Mouse (Mus musculus) kidney, embryonic 15.5 days (tissue): ENCODE measurements at regions not wholly inside any gene's neighbourhood (a gene's known extent, or its start where the extent isn't known, plus 50 kb on each side); places are given as distances from the start of the nearest gene placed in this dataset.
A peak's percentile ranks its signal among the peaks of the same experiment; 100 is the strongest.

Experiments
- ATAC-seq: fragments of 200-750 bp; cut with Nextera tagmentation; replicated peaks from 2 replicates; pipeline ENCODE4 v1.8.0; 2017; ENCODE audit warnings: moderate TSS enrichment; ENCODE audit not compliant: low FRiP score
- H3K27ac ChIP-seq: fragments of 300-500 bp; sonication (generic); 2 replicates; pipeline ENCODE4 v1.5.1; 2015; ENCODE audit warnings: mild to moderate bottlenecking, inconsistent platforms
- H3K27me3 ChIP-seq: fragments of 300-500 bp; sonication (generic); 2 replicates; pipeline ENCODE4 v1.6.1; 2015; ENCODE audit warnings: inconsistent platforms
- H3K36me3 ChIP-seq: fragments of 300-500 bp; sonication (generic); 2 replicates; pipeline ENCODE4 v1.6.1; 2015; ENCODE audit warnings: inconsistent platforms
- H3K4me1 ChIP-seq: fragments of 300-500 bp; sonication (generic); 2 replicates; pipeline ENCODE4 v1.6.1; 2015; ENCODE audit warnings: inconsistent platforms
- H3K4me2 ChIP-seq: fragments of 300-500 bp; sonication (generic); 2 replicates; pipeline ENCODE4 v1.6.1; 2015; ENCODE audit warnings: moderate library complexity, mild to moderate bottlenecking, inconsistent platforms
- H3K4me3 ChIP-seq: fragments of 300-500 bp; sonication (generic); replicated peaks from 2 replicates; pipeline ENCODE4 v1.5.1; 2015; ENCODE audit warnings: mild to moderate bottlenecking, inconsistent platforms
- H3K9ac ChIP-seq: fragments of 300-500 bp; sonication (generic); 2 replicates; pipeline ENCODE4 v1.6.1; 2015; ENCODE audit warnings: mild to moderate bottlenecking, inconsistent platforms
- H3K9me3 ChIP-seq: fragments of 300-500 bp; sonication (generic); replicated peaks from 2 replicates; pipeline ENCODE4 v1.6.1; 2016; ENCODE audit warnings: inconsistent platforms
- WGBS: fragments of 180-500 bp; shearing (Covaris S2); methylation state at CpG from one replicate; pipeline ENCODE4 v1.1.7; 2015; ENCODE audit warnings: mixed read lengths; 5-methylcytosine and 5-hydroxymethylcytosine counted together

DNA sequence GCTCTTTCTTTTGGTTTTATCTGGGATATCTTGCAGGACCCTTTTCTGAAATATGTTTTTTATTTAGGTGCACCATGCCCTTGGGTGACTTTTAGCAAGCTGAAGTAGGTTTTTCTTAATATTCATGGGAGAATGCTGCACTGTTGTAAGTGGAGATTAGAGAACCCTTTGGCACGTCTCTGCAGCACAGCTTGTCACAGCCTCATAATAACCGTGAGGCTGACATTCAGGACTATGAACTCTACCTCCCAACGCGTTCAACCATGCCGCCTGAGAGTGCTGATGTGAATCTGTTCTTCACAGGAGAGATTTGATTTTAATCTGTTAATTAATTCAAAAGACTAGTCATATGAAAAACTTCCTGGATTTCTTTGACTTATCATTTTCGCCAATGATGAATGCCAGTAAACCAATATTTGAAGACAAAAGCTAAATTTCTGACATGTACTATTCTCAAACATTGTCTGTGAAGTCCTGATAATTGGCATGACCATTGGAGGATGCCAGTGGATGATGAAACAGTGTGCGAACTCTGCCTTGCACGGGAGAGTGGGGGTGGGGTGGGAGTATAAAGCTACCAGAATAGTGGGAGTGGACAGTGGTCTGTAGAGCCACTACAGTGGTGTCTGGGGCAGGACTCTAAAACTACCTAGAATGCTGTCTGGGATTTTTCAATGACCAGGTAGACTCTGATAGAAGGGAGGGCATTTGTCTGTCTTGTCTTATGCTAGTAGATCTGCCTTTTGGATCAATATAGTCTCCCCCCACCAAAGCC is 324.8 kb upstream of the Fam241a start:
- Histone ChIP-seq H3K27ac (no peak overlapping the region), H3K4me2 (no peak overlapping the region), H3K4me3 (no peak overlapping the region), H3K36me3 (no peaks in the 10 kb centered on the region), H3K9ac (no peak overlapping the region), H3K27me3 (no peaks in the 10 kb centered on the region), H3K9me3 (no peaks in the 10 kb centered on the region), H3K4me1 (no peaks in the 10 kb centered on the region)
- WGBS, result 86% methylated on average over 8 of the region's 8 CpGs
- ATAC-seq, result no peak

DNA sequence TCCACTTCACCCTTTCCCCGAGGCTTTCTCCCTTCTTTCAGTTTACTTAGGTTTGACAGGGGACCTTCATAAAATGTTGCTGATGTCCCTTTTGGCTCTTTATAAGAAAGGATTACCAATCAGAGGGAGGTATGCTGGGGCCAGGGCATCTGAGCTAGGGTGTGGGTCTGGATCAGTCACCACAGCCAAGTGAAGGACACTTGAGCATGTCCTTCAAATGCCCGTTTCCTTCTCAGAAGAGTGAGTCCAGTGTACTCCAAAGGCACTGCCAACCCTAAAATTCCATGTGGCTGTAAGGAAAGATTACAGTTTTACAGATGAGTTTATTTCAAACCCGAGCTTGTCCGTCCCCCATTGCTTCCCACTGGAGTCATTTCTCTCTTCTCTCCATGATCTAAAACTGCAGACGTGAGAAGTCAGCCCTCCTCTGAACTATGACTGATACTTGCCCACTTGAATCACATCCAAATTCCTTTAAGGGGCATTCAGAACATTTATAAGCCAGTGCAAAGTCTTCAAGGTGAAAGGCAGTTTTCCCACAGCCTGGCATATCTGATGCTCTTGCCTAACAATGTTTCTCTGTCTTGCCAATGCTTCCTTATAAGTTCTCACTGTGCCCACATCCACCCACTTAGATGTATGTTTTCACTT is 321.8 kb upstream of the Fam241a start:
- ATAC-seq, result no peak
- no peaks in the 10 kb centered on the region for H3K9me3 ChIP-seq
- no peaks in the 10 kb centered on the region for H3K36me3 ChIP-seq
- H3K9ac ChIP-seq, result no peak overlapping the region
- WGBS, result 82% methylated on average over 5 of the region's 5 CpGs
- H3K4me2 ChIP-seq, result no peak overlapping the region
- H3K4me1 ChIP-seq, result no peaks in the 10 kb centered on the region
- H3K27me3 ChIP-seq, result no peaks in the 10 kb centered on the region
- no peak overlapping the region for H3K4me3 ChIP-seq
- H3K27ac ChIP-seq, result no peak overlapping the region

DNA sequence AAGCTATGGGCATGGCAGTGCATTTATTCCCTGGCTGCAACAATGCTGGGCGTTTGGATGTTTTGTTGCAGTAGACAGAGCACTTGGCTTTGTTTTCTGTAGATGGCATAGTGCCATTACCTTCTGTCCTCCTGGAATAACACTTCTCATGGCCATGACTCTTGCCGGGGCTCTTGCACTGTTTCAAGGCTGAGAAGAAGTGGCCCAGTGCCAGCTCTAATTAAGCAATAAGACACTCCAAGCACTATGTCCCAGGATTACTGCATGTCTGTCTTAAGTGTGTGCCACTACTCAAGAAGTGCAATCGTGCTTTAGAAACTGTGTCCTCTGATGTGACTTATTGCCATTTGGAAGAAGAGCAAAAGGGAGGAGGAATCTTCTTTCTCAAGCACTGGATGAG is 316.1 kb upstream of the Fam241a start:
- H3K36me3 ChIP-seq, result no peaks in the 10 kb centered on the region

DNA sequence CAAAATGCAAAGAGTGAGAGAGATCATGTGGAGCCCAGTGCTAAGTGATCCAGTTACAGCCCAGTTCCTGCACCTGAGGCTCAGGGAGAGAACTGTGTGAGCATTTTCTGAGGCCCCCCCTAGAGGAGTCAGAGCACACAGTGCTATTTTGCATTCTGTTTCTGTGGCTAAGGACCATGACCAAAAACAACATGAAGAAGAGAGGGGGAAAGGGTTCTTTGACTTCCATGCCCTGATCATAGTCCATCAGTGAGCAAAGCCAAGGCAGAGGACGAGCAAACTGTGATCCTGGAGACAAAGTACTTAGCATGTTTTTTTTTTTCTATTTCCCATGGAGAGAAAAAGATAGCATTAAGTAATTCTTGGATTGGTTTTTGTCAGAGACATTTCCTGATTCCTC is 314.5 kb upstream of the Fam241a start:
- H3K4me2 ChIP-seq, result no peak overlapping the region
- H3K4me1 ChIP-seq, result no peaks in the 10 kb centered on the region
- H3K9me3 ChIP-seq, result no peaks in the 10 kb centered on the region
- 41% methylated on average over 1 of the region's 1 CpGs for WGBS
- no peak overlapping the region for H3K4me3 ChIP-seq
- H3K27me3 ChIP-seq, result no peaks in the 10 kb centered on the region
- ATAC-seq, result no peak
- H3K36me3 ChIP-seq, result no peaks in the 10 kb centered on the region
- H3K9ac ChIP-seq, result no peak overlapping the region
- H3K27ac ChIP-seq, result no peak overlapping the region

More for the DNA sequence above, 316.1 kb upstream of the Fam241a start:
- H3K9ac ChIP-seq, result no peak overlapping the region
- no peak for ATAC-seq
- H3K4me2 ChIP-seq, result no peak overlapping the region
- H3K4me3 ChIP-seq, result no peak overlapping the region
- no peaks in the 10 kb centered on the region for H3K4me1 ChIP-seq
- H3K27ac ChIP-seq, result no peak overlapping the region
- WGBS, result 52% methylated on average over 3 of the region's 3 CpGs
- H3K9me3 ChIP-seq, result no peaks in the 10 kb centered on the region
- no peaks in the 10 kb centered on the region for H3K27me3 ChIP-seq

DNA sequence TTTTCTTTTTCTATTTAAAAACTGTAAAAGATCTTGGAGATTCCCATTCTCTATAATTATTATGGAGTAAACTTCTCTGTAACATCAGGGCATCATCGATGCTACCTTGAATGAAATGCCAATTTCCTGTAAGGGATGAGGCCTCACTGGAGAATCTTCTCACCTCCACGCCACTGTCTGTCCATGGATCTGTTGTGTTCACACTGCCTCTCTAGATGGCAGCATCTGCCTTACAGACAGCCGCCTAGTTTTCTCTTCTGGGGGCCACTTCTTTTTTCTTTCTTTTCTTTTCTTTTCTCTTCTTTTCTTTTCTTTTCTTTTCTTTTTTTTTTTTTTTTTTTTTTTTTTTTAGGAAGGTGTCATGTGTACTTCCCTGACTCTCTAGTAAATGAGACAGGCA is 310.8 kb upstream of the Fam241a start:
- no peak overlapping the region for H3K9ac ChIP-seq
- no peaks in the 10 kb centered on the region for H3K9me3 ChIP-seq
- ATAC-seq, result no peak
- no peaks in the 10 kb centered on the region for H3K36me3 ChIP-seq
- no peaks in the 10 kb centered on the region for H3K27me3 ChIP-seq
- no peak overlapping the region for H3K27ac ChIP-seq
- no peak overlapping the region for H3K4me2 ChIP-seq
- no peaks in the 10 kb centered on the region for H3K4me1 ChIP-seq
- H3K4me3 ChIP-seq, result no peak overlapping the region
- WGBS, result 61% methylated on average over 3 of the region's 3 CpGs

DNA sequence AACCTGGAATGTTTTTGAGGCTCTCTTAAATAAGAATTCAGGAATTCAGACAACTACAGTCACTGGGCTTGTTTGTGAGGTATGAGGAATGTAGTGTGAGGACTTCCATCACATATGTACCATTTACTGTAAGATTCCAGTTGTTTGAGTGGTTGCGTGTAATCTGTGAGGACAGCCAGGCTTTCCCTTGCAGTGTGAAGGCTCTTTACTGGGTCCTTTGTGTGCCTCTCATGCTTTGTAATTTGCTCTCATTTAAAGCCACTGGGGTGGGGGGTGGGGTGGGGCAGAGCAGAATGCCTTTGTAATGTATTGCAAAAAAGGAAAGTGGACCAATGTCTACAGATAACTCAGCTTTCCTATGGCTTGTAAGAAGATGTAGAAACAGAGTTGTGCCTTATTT is 310.4 kb upstream of the Fam241a start:
- H3K9me3 ChIP-seq, result no peaks in the 10 kb centered on the region
- ATAC-seq, result no peak
- WGBS, result 88% methylated on average over 1 of the region's 1 CpGs

DNA sequence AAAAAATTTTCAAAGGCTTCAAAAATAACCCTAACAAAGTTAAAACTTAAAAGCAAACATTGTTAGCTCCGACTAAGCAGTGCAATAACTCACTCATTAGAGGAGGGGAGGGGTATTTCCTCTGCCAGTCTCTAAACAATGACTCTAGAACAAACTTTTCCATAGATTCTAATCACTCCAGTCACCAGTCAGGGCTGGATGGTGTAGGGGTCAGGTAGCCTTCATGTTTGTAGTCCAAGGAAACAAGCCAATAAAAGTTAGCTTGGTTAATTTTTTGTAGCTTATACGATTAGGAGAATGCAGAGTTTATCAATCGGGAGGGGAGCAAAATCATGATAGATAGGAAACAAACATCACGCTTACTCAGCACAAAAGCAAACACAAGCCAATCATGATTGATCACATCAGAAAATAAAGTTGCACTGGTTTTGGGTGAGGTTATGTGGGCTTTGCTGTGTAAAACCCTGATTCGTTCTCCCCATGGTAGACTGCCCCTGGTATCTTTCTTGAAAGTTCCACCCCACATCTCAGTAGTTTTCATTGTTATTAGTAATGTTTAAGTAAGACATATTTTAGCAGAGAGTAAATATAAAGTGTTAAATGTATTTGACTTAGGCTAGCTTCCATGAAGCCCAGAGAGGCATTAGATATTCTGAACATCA is 304.6 kb upstream of the Fam241a start:
- no peak for ATAC-seq
- H3K4me1 ChIP-seq, result no peaks in the 10 kb centered on the region
- H3K9ac ChIP-seq, result no peak overlapping the region
- WGBS, result 68% methylated on average over 5 of the region's 5 CpGs
- no peaks in the 10 kb centered on the region for H3K36me3 ChIP-seq
- H3K4me3 ChIP-seq, result no peak overlapping the region
- no peaks in the 10 kb centered on the region for H3K9me3 ChIP-seq
- H3K4me2 ChIP-seq, result no peak overlapping the region
- peaks cover 3% of the 10 kb centered on the region; the same call in 1 of the 2 replicates for H3K27me3 ChIP-seq
- H3K27ac ChIP-seq, result no peak overlapping the region

More for the DNA sequence above, 310.4 kb upstream of the Fam241a start:
- Histone ChIP-seq H3K4me3 (no peak overlapping the region), H3K4me2 (no peak overlapping the region), H3K9ac (no peak overlapping the region), H3K27ac (no peak overlapping the region), H3K36me3 (no peaks in the 10 kb centered on the region), H3K4me1 (no peaks in the 10 kb centered on the region), H3K27me3 (no peaks in the 10 kb centered on the region)

DNA sequence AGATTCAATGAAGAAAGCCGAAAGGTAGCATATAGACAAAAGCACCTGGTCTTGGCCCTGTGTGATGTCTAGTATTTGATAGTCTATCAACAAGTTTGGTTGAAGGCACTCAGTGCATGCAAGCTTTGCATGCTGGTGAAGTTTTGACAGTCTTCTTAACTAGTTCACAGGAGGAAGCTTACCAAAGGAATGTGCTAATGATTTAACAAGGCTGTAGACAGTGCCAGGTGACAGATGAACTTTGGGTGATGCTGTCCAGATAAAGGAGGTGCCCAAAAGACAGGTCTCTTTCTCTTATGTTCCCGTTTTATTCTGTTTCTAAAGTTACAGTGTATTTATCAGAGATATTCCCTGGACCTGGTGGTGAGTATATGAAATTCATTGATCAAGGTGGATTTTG is 303.3 kb upstream of the Fam241a start:
- Histone ChIP-seq H3K4me2 (no peak overlapping the region), H3K27ac (no peak overlapping the region), H3K36me3 (no peaks in the 10 kb centered on the region), H3K4me3 (no peak overlapping the region), H3K9ac (no peak overlapping the region), H3K27me3 (peaks cover 3% of the 10 kb centered on the region; the same call in 1 of the 2 replicates), H3K9me3 (no peaks in the 10 kb centered on the region), H3K4me1 (no peaks in the 10 kb centered on the region)
- 90% methylated on average over 2 of the region's 2 CpGs for WGBS
- ATAC-seq, result no peak

DNA sequence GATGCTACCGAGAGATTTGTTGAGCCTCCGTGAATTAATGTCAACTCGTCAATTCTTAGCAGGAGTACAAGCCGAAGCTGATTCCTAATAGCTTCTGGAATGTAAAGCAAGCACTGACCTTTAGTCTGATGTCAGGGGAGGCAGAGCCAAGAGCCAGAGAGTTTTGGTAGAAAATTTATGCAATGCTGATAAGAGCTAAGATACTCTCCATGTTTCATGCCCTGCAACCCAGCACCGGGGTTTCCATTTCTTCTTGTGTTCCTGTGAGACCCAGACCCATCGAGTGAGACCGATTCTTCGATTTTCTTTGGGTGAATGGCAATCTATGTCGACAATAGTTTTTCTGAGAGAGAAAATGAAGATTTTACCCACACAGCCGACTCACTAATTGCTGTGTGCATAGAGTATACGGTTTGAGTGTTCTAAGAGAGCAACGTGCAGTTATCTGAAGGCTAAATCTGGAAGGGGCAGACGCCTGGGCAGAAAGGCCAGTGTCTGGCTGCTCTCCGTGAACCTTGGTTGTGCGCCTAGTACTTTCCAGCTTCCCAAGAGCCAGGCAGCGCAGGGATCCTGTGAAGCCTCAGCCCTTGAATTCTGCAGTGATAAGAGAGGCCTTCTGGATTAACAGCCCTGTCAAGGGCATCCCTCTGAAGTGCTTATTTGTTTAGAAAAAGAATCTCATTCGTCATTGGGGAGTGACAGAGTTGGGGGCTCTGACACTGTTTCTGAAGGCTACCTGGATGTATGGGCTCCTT is 296.1 kb upstream of the Fam241a start:
- ATAC-seq, result no peak
- H3K4me1 ChIP-seq, result 0 out of 2 replicates have a peak, but pooled peaks cover 11% of the 10 kb centered on the region
- no peak overlapping the region for H3K4me2 ChIP-seq
- no peak overlapping the region for H3K27ac ChIP-seq
- no peaks in the 10 kb centered on the region; the same call in 1 of the 2 replicates for H3K27me3 ChIP-seq
- WGBS, result 53% methylated on average over 17 of the region's 17 CpGs
- H3K9ac ChIP-seq, result no peak overlapping the region
- H3K9me3 ChIP-seq, result no peaks in the 10 kb centered on the region
- no peak overlapping the region for H3K4me3 ChIP-seq
- H3K36me3 ChIP-seq, result no peaks in the 10 kb centered on the region

DNA sequence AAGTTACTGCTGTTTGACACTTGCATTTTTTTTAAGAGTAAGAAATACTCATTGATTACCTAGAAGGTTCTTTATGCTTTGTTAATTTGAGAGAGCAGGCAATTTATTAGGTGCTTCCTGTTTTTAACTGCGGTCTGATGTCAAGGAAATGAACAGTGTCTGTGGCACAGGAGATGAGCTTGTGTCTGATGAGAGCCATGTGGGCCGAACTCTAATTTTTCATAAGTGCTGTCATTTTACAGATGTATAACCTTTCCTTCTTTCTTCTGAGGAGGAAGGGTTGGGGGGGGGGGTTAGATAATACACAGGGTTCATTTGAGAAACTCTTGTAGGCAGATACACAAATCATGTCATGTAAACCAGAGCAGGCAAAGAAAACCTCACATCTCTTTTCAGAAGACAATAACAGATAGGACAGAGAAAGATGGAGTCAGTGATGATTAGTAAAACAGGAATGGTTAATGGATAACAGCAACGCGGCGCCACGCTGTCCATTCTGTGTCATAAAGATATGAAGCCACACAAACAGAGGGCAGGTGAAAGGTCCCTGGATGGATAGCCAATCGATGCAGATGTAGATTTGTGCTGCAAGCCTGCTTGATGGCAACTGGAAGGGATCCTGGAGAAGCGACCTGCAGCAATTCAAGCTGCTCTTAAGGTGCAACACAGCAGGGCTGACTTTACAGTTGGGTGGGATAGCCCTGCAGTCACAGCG is 291.4 kb upstream of the Fam241a start:
- Histone ChIP-seq H3K4me1 (0 out of 2 replicates have a peak, but pooled peaks cover 12% of the 10 kb centered on the region), H3K9ac (no peak overlapping the region), H3K4me2 (no peak overlapping the region), H3K27me3 (no peaks in the 10 kb centered on the region), H3K36me3 (no peaks in the 10 kb centered on the region), H3K27ac (no peak overlapping the region), H3K9me3 (no peaks in the 10 kb centered on the region), H3K4me3 (no peak overlapping the region)
- no peak for ATAC-seq
- 61% methylated on average over 9 of the region's 9 CpGs for WGBS

DNA sequence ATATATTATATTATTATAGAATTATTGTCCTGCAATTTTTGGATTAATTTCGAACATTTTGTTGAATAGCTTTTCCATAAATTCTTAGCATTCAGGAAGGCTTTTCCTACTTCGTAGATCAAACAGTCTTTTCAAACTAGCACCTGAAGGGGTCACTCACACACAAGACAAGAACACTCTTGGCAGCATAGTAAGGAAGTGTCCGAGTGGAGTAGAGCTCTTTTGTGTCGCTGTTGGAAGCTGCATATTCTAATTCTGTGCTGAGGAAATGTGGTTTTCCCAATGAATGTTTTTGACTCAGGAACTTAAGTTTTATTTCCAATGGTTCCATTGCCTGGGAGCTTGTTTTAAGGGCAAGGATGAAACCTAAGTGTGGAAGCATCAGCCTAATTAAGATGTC is 290.2 kb upstream of the Fam241a start:
- ATAC-seq, result 0 out of 2 replicates have a peak, but pooled peaks have one; percentile 59
- 13% methylated on average over 4 of the region's 4 CpGs for WGBS
- no peaks in the 10 kb centered on the region for H3K9me3 ChIP-seq

More for the DNA sequence above, 290.2 kb upstream of the Fam241a start:
- Histone ChIP-seq H3K4me1 (0 out of 2 replicates have a peak, but pooled peaks cover 6% of the 10 kb centered on the region), H3K4me3 (no peak overlapping the region), H3K9ac (no peak overlapping the region), H3K4me2 (no peak overlapping the region), H3K27ac (no peak overlapping the region), H3K36me3 (no peaks in the 10 kb centered on the region), H3K27me3 (no peaks in the 10 kb centered on the region)
